Mouse (Mus musculus): ENCODE measurements around the gene Gm31371. TPM values are rescaled to one million over a fixed set of nuclear protein-coding genes. Genes with fewer than 3 reads are reported as not detected.
"Not testable (repeated sequence)": the region's sequence is repeated elsewhere in the genome, so short reads cannot be mapped to it uniquely, and the experiment has no call there.

Gm31371 gene
- polyA plus RNA-seq (2012; rRNA removed) = 0.05 and 0.22 TPM in 2 replicates

- not testable (repeated sequence) for DNase-seq; H3K4me1 ChIP-seq (ENCODE audit: control insufficient read depth, insufficient read depth, low read length); H3K27me3 ChIP-seq (replicated peaks; ENCODE audit: control insufficient read depth, insufficient read depth, low read length); H3K36me3 ChIP-seq (ENCODE audit: control insufficient read depth, insufficient read depth, low read length); H3K27ac ChIP-seq (ENCODE audit: insufficient read depth, low read depth, low read length); H3K4me3 ChIP-seq (ENCODE audit: insufficient read depth, low read depth, low read length)
- WGBS = 71% methylated on average over 3 of the region's 4 CpGs
These were observed at the start of gene Gm31371 for GRCm38 (mm10) chr8:19903092-19903491. TSS of gene Gm31371 (plus strand) at chr8:19903392.

- not testable (repeated sequence) for H3K27me3 ChIP-seq (replicated peaks; ENCODE audit: control insufficient read depth, insufficient read depth, low read length); H3K27ac ChIP-seq (ENCODE audit: insufficient read depth, low read depth, low read length); H3K4me1 ChIP-seq (ENCODE audit: control insufficient read depth, insufficient read depth, low read length); H3K36me3 ChIP-seq (ENCODE audit: control insufficient read depth, insufficient read depth, low read length); H3K4me3 ChIP-seq (ENCODE audit: insufficient read depth, low read depth, low read length); DNase-seq
- 88% methylated on average over 7 of the region's 8 CpGs for WGBS
These were observed 3.3 kb downstream of the Gm31371 start for GRCm38 (mm10) chr8:19906425-19907055.

GRCm38 (mm10) chr8:19908841-19909321, 5.7 kb downstream of the Gm31371 start:
- not testable (repeated sequence) for H3K4me1 ChIP-seq (ENCODE audit: control insufficient read depth, insufficient read depth, low read length); H3K4me3 ChIP-seq (ENCODE audit: insufficient read depth, low read depth, low read length); H3K27me3 ChIP-seq (replicated peaks; ENCODE audit: control insufficient read depth, insufficient read depth, low read length); H3K27ac ChIP-seq (ENCODE audit: insufficient read depth, low read depth, low read length); H3K36me3 ChIP-seq (ENCODE audit: control insufficient read depth, insufficient read depth, low read length)
- 84% methylated on average over 5 of the region's 6 CpGs for WGBS
- DNase-seq = peak; percentile 20

DNA sequence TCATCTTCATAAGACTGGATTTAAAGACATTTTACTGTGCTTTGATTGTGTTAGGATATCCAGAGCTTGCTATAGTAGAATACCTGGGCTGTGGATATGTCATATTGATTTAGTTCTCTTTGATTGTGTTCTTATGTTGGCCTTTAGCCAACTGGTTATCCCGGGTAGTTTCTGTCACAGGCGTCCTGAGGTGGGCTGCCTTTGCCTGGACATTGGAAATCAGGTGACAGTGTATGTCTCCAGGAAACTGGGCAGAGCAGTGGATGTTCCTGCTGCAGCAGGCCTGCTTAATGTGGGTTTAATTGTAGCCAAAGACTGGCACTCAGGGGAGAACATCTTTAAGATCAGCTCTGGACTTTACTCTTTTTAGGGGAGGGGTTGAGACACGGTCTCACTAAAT, 15.9 kb downstream of the Gm31371 start:
- not testable (repeated sequence) for DNase-seq; H3K4me1 ChIP-seq (ENCODE audit: control insufficient read depth, insufficient read depth, low read length); H3K27ac ChIP-seq (ENCODE audit: insufficient read depth, low read depth, low read length); H3K4me3 ChIP-seq (ENCODE audit: insufficient read depth, low read depth, low read length); H3K36me3 ChIP-seq (ENCODE audit: control insufficient read depth, insufficient read depth, low read length); H3K27me3 ChIP-seq (replicated peaks; ENCODE audit: control insufficient read depth, insufficient read depth, low read length)
- 62% methylated on average over 2 of the region's 3 CpGs for WGBS

- 100% methylated on average over 1 of the region's 6 CpGs for WGBS
- not testable (repeated sequence) for H3K27ac ChIP-seq (ENCODE audit: insufficient read depth, low read depth, low read length); H3K27me3 ChIP-seq (replicated peaks; ENCODE audit: control insufficient read depth, insufficient read depth, low read length); H3K36me3 ChIP-seq (ENCODE audit: control insufficient read depth, insufficient read depth, low read length); DNase-seq; H3K4me1 ChIP-seq (ENCODE audit: control insufficient read depth, insufficient read depth, low read length); H3K4me3 ChIP-seq (ENCODE audit: insufficient read depth, low read depth, low read length)
These were observed 31.1 kb downstream of the Gm31371 start for GRCm38 (mm10) chr8:19934274-19934673.

DNA sequence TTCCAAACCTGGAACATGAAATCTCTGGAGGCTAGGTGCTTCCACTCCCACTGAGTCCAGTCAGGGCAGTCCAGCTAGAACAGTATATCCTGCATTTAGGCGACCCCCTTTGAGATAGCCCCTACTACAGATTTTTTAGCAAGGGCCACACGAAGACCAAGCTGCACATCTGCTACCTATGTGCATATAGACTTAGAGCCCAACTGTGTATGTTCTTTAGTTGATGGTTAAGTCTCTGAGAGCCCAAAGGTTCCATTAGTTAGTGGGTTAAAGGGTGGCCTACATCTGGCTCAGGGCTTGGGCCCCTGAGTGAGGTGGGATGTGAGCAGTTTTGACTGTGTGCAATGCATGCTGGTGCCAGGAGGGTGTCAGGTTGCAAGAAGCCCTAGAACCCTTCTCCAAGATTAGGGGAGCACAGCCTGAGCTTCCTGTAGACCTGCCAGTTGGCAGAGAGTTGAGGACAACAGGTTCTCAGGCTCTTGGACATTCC, 32.4 kb downstream of the Gm31371 start:
- WGBS = 66% methylated on average over 2 of the region's 2 CpGs
- H3K4me3 ChIP-seq (ENCODE audit: insufficient read depth, low read depth, low read length); H3K36me3 ChIP-seq (ENCODE audit: control insufficient read depth, insufficient read depth, low read length); H3K4me1 ChIP-seq (ENCODE audit: control insufficient read depth, insufficient read depth, low read length); H3K27me3 ChIP-seq (replicated peaks; ENCODE audit: control insufficient read depth, insufficient read depth, low read length); H3K27ac ChIP-seq (ENCODE audit: insufficient read depth, low read depth, low read length): not testable (repeated sequence)
- DNase-seq = peak; percentile 13

- Histone ChIP-seq H3K4me1 (ENCODE audit: control insufficient read depth, insufficient read depth, low read length) (no peaks in the 10 kb centered on the region), H3K36me3 (ENCODE audit: control insufficient read depth, insufficient read depth, low read length) (no peaks in the 10 kb centered on the region), H3K4me3 (ENCODE audit: insufficient read depth, low read depth, low read length) (no peak overlapping the region), H3K27ac (ENCODE audit: insufficient read depth, low read depth, low read length) (no peak overlapping the region), H3K27me3 (replicated peaks; ENCODE audit: control insufficient read depth, insufficient read depth, low read length) (no peaks in the 10 kb centered on the region)
- DNase-seq = no peak
- 77% methylated on average over 2 of the region's 2 CpGs for WGBS
- TF ChIP-seq CTCF (conservative IDR thresholded peaks at IDR 0.05; ENCODE audit: insufficient read depth, insufficient read length, low read depth, low read length) (no peak), POLR2A (IDR thresholded peaks at IDR 0.05; ENCODE audit: low read depth, low read length) (no peak)
These were observed 57.7 kb downstream of the Gm31371 start for GRCm38 (mm10) chr8:19960935-19961334.

DNA sequence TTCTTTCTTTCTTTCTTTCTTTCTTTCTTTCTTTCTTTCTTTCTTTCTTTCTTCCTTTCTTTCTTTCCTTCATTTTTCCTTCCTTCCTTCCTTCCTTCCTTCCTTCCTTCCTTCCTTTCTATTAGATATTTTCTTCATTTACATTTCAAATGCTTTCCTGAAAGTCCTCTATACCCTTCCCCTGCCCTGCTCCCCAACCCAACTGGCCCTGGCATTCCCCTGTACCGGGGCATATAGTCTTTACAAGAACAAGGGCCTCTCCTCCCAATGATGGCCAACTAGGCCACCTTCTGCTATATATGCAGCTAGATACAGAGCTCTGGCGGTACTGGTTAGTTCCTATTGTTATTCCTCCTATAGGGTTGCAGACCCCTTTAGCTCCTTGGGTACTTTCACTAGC, 60.6 kb downstream of the Gm31371 start:
- H3K27ac ChIP-seq (ENCODE audit: insufficient read depth, low read depth, low read length); H3K36me3 ChIP-seq (ENCODE audit: control insufficient read depth, insufficient read depth, low read length); H3K4me1 ChIP-seq (ENCODE audit: control insufficient read depth, insufficient read depth, low read length); H3K27me3 ChIP-seq (replicated peaks; ENCODE audit: control insufficient read depth, insufficient read depth, low read length); H3K4me3 ChIP-seq (ENCODE audit: insufficient read depth, low read depth, low read length): not testable (repeated sequence)
- DNase-seq = peak; percentile 4
- 75% methylated on average over 2 of the region's 2 CpGs for WGBS

DNA sequence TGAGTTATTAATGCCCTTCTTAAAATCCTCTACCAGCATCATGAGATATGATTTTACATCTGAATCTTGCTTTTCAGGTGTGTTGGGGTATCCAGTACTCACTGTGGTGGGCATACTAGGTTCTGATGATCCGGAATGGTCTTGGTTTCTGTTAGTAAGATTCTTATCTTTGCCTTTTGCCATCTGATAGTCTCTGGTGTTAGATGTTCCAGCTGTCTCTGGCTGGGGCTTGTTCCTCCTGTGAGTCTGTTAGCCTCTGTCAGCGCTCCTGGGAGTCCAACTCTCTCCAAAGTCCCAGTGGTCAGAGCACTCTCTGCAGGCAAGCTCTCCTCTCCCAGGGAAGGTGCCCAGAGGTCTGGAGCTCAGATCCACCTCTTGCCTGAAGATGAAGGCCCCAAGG, 65.0 kb downstream of the Gm31371 start:
- not testable (repeated sequence) for H3K4me1 ChIP-seq (ENCODE audit: control insufficient read depth, insufficient read depth, low read length); H3K4me3 ChIP-seq (ENCODE audit: insufficient read depth, low read depth, low read length); H3K27ac ChIP-seq (ENCODE audit: insufficient read depth, low read depth, low read length); H3K36me3 ChIP-seq (ENCODE audit: control insufficient read depth, insufficient read depth, low read length); H3K27me3 ChIP-seq (replicated peaks; ENCODE audit: control insufficient read depth, insufficient read depth, low read length)
- peak; percentile 52 for DNase-seq
- 55% methylated on average over 2 of the region's 2 CpGs for WGBS

GRCm38 (mm10) chr8:19975237-19975636, 72.0 kb downstream of the Gm31371 start:
- DNase-seq; H3K4me1 ChIP-seq (ENCODE audit: control insufficient read depth, insufficient read depth, low read length); H3K4me3 ChIP-seq (ENCODE audit: insufficient read depth, low read depth, low read length); H3K27ac ChIP-seq (ENCODE audit: insufficient read depth, low read depth, low read length); H3K27me3 ChIP-seq (replicated peaks; ENCODE audit: control insufficient read depth, insufficient read depth, low read length); H3K36me3 ChIP-seq (ENCODE audit: control insufficient read depth, insufficient read depth, low read length): not testable (repeated sequence)
- 88% methylated on average over 6 of the region's 6 CpGs for WGBS
